Mouse (Mus musculus) kidney, postnatal 25 days (tissue): ENCODE measurements around the gene Msantd2.

Experiments used
- DNase-seq, 2 experiments: peaks; one replicate each; pipeline ENCODE4 v3.0.0; 2021; ENCODE audit warnings: mixed read lengths in 2 of 2

Msantd2 gene

GRCm38 (mm10) chr9:37541851-37542642 lies 52.9 kb downstream of the Msantd2 start:
- no peak for DNase-seq

DNA sequence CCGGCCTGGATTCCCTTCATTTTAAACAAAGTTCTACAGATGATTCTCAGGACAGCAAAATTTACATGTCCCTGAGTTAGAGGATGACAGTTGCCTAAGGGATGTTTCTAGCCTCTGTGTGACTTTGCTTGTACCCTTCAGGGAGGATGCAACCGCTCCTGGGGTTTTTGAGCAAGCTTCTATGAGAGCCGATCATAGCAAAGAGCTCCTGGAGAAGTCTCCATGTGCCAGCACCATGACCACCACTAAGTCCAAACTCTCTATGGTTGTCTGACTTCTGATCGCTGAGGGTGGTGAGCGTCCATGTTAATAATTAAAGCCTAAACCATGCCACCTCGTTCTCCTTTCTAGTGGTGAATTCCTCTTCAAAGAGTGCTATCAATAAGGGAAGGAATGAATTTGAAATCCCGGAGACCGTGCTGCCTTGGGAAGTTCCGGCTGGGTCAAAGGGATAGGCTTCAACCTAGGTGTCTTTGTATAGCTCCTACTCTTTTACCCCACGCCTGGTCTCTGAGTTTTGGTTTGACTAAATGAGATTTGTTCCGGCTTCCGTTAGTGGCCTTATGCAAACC lies 54.8 kb downstream of the Msantd2 start:
- peak; percentile 13 to 45 for DNase-seq

- peak; percentile 74 to 84 for DNase-seq
Measured at GRCm38 (mm10) chr9:37544447-37545165, 55.5 kb downstream of the Msantd2 start.

DNA sequence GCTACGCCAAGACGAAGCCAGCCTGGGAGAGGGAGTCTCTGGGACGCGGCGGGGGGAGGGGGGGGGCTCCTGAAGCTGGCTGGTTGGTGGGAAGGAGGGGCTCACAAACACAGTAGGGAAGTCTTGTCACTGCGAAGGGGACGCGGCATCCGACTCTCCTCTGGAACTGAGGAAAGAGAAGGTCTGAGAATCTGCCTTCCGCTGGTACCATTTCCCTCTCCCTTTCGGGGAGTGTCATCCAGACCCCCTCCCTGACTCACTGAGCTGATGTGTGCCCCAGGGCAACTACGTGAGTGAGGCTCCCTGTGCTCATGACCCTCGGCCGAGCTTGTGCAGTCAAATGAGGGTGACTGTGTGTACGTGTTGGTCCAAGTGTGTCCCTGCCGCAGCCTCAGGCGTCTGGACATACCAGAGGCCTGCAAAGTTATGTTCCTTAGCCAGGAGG lies 56.1 kb downstream of the Msantd2 start:
- peak in 1 of 2 experiments; percentile 56 for DNase-seq

- DNase-seq = no peak
Measured at GRCm38 (mm10) chr9:37545847-37546452, 56.8 kb downstream of the Msantd2 start.

- DNase-seq = peak in 1 of 2 experiments; percentile 36
Measured at GRCm38 (mm10) chr9:37546889-37547288, 57.8 kb downstream of the Msantd2 start.

DNA sequence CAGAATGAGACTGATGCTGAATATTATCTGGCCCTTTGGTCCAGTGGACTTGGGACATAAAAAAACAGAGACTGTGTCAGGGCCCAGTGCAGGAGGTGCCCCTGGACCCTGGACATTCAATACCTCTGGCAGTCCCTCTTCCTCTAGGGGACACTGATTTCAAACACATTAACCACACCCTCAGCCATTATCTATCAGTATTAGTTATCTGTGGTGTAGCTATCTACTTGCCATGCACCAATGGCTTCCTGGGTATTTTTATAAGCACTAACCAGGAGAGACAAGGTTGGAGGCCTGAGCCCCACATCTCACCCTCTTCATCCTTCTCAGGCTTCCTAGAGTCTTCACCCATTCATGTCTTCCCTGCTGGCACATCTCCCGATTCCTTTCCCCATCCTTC lies 61.3 kb downstream of the Msantd2 start:
- no peak for DNase-seq

- no peak for DNase-seq
Measured at GRCm38 (mm10) chr9:37551751-37552531, 62.8 kb downstream of the Msantd2 start.

DNA sequence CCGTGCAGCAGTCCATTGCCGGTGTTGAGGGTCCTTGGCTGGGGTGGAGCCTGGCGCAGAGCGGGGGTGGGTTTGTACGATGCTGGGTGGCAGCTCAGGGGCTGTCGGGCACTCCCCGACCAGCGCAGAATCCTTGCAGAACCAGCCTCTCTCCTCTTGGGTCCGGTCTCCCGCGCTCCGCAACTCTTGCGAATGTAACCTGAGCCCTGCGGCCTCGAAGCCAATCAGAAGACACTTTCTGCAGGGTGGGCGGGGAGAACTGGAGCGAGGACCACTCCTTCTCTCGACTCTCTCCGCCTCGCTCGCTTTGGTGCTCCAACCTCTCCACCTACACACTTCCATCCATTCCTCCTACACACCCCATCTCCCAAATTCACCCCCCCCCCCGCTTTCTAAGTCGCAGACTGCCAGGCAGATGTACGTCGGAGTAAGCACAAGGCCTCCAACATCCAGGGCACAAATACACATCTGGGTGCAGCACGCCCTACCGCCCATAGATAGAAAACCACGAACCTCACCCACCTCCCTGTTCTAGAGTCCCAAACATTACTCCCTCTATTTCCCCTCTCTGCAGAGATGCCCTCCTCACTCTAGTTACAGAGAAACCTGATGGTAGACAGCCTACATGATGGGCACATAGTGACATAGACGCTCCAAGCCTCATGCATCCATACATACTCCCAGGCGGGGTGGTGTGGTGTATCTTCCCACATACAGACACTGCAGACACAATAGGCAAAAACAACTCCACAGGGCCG lies 63.6 kb downstream of the Msantd2 start, which contains the start of gene Nrgn:
Nrgn (minus strand) TSS at position 369 of the 758 bp plus-strand sequence.
- peak; percentile 89 to 92 for DNase-seq

- DNase-seq = no peak
Measured at GRCm38 (mm10) chr9:37554279-37554678, 65.2 kb downstream of the Msantd2 start.

DNA sequence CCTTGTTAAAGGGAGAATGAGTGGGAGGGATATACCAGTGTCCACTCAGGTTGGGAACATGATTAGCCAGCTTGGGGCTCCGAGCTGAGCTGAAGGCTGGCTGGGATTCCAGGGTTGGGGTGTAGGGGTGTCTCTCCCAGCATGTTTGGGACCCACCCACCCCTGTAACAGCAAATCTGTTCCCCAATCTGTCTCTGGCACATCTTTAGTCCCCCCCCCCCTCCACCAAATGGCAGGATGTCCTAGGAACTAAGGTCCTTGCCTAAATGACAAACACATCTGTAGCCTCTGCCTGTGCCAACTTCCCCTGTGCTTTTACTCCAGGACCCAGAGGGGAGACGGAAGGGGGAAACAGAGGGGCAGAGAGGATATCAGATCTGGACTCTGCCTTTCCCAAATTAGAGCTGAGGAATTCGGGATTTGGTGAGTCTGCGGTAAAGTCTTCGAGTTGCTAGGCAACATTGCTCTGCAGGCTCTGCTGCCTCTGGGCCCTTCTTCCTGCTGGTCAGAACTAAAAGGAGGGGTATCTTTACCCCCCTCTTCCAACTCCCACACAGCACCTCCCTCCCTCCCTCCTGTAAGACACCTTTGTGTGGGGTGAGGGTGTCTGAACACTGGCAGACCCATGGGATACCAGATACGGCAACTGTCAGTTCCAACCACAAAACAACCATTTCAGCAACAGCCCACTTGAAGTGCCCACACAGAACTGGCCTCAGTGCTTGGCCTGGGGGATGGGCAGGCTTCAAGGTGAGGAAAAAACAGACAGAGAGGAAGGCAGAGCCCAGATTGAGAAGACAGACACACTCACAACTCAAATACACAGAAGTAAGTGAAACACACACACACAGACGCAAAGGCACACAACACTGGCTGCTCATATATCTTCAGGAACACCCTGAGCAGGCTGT lies 66.0 kb downstream of the Msantd2 start, which contains the start of gene Siae:
Siae (plus strand) TSS at position 861 of the 911 bp plus-strand sequence.
- DNase-seq = no peak

- no peak for DNase-seq
Measured at GRCm38 (mm10) chr9:37556366-37556765, 67.2 kb downstream of the Msantd2 start.

DNA sequence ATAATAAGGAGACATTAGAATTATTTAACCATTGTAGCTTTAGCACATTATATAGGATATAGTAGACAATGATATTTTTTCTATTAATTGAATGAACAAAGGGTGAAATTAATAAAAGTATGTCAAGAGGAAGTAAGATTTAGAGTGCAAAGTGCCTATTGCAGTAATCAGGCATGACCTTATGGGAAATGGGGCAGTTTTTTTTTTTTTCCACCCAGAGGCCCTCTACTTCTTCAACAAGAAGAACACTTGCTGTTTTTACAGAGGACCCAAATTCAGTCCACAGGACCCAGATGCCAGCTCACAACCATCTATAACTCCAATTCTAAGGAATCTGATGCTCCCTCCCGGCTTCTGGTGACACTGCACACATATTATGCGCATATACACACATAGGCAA lies 71.5 kb downstream of the Msantd2 start:
- DNase-seq = no peak

GRCm38 (mm10) chr9:37563805-37564204 lies 74.7 kb downstream of the Msantd2 start:
- no peak for DNase-seq

GRCm38 (mm10) chr9:37567019-37567418 lies 77.9 kb downstream of the Msantd2 start:
- no peak for DNase-seq

DNA sequence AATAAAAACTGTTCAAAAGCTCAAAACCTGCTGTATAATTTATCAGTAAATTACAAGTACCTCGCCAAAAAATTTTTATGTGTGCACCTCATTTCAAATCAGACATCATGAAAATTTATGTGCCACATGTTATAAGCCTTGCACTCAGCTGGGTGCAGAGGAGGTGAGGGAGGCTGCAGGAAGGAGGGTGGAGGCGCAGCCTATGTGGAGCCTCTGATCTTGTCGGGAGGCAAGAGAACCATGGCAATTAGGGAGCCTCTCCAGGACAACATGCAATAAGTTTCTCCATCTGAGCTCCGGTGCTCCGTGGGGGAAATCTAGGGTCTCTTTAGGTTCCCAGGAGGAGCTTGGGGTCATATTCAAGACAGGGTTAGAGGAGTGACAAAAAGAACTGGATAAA lies 78.3 kb downstream of the Msantd2 start:
- no peak for DNase-seq

DNA sequence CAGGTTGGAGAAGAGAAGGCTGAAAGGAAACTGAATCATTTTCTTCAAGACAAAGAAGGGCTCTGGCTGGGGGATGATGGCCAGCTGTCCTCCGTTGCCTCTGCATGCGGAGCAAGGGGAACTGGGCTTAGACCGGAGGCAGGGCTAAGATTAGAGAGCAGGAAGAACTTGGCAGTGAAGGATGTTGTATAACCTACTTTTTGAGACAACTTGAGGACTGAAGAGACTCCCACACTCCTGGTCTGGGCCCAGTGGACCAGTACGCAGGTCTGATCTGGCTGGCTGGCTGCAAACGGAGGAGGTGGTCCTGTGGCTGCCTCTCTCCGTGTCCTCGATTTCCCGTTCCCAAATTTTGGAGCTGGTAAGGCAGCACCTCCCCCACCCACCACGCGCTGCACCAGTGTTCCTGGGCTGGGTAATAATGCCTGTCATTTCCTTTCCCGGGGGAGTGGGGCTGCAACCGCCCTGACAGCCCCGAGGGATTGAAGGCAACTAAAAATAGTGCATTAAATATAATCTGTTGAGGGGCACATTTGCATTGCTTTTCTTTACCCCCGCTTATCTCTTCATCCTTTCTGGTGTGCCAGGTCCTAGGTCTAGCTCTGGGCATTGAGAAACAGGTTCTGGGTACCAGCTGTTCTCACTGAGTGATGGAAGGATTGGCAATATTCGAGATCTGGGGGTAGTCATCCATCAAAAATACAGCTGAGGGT lies 78.9 kb downstream of the Msantd2 start:
- DNase-seq = peak; percentile 36 to 59

DNA sequence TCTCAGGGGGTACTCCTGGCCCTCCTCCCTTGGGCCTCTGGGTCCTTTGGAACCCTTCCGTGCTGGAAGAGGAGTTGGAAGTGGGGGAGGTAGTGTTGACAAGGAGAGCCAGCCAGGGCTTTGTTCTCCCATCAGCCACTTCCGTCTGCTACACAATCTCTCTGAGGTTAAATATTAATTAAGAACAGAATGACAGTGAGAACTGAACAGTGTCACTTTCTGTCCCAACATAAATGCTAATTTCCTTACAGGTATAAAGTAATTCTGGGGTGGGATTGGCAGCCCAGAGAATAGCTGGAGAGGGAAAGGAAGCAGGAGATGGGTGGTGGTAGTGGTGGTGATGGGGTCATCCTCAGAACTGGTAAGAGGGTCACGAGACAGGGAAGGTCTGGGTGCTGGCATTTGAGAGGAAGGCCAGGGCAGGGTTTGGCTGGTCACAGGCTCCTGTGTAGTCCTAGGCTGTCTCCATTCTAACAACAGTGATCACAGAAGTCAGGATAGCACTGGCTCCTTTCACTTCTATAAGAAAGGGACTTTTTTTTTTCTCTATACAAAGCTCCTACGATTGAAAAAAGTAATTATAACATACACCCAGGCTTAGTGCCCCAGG lies 79.6 kb downstream of the Msantd2 start:
- DNase-seq = peak in 1 of 2 experiments; percentile 64

DNA sequence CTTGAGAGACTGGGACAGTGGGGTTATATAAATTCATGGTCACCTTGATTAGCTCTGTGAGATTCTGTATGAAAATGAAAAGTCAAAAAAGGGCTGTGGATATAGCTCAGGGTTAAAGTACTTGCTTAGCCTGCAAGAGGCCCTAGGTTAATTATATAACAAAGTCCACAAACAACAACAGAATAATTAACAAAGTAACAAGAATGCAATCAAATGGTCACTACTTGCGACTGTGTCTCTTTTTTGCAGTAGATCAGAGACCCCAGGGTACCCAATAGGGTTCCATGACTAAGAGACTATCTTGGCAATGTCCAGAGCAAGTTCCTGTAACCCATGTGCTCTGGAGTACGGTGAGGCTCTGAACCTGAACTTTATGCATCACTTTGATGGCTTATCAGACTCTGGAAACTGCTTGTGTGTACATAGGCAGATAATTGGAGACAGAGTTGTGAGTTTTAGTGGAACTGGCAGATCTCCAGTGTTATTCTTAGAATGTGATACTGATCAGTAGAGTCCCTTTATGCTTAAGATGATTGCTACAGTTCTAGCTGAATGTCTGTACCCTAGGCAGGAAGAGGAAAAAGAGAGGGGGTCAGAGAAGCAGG lies 80.2 kb downstream of the Msantd2 start:
- no peak for DNase-seq
